Mouse (Mus musculus) intestine, embryonic 16.5 days (tissue): ENCODE measurements around the gene Rsrc1. TPM values are rescaled to one million over a fixed set of nuclear protein-coding genes. Genes with fewer than 3 reads are reported as not detected.

ENCODE experiments used
- ATAC-seq: fragments of 200-750 bp; cut with Nextera tagmentation; 2 replicates; pipeline ENCODE4 v1.8.0; 2017; ENCODE audit warnings: moderate TSS enrichment, moderate library complexity
- H3K27ac ChIP-seq: fragments of 300-500 bp; sonication (generic); 2 replicates; pipeline ENCODE4 v1.5.1; 2014; ENCODE audit warnings: mild to moderate bottlenecking, low read length
- H3K27me3 ChIP-seq: fragments of 300-500 bp; sonication (generic); replicated peaks from 2 replicates; pipeline ENCODE4 v1.6.1; 2014; ENCODE audit warnings: low read length, control low read depth, mixed read lengths; ENCODE audit not compliant: control insufficient read depth, insufficient read depth
- H3K36me3 ChIP-seq: fragments of 300-500 bp; sonication (generic); 2 replicates; pipeline ENCODE4 v1.6.1; 2014; ENCODE audit warnings: low read length, control low read depth; ENCODE audit not compliant: control insufficient read depth, insufficient read depth
- H3K4me1 ChIP-seq: fragments of 300-500 bp; sonication (generic); 2 replicates; pipeline ENCODE4 v1.6.1; 2014; ENCODE audit warnings: low read length, control low read depth, mixed read lengths; ENCODE audit not compliant: control insufficient read depth, insufficient read depth
- H3K4me2 ChIP-seq: fragments of 300-500 bp; sonication (generic); 2 replicates; pipeline ENCODE4 v1.6.1; 2014; ENCODE audit warnings: low read depth, low read length, control low read depth
- H3K4me3 ChIP-seq: fragments of 300-500 bp; sonication (generic); 2 replicates; pipeline ENCODE4 v1.5.1; 2014; ENCODE audit warnings: mild to moderate bottlenecking, low read length
- H3K9ac ChIP-seq: fragments of 300-500 bp; sonication (generic); 2 replicates; pipeline ENCODE4 v1.6.1; 2014; ENCODE audit warnings: low read depth, low read length
- H3K9me3 ChIP-seq: fragments of 300-500 bp; sonication (generic); 2 replicates; pipeline ENCODE4 v1.6.1; 2016; ENCODE audit warnings: low read length, control low read depth; ENCODE audit not compliant: control insufficient read depth
- WGBS: fragments of 180-500 bp; shearing (Covaris S2); extraction: QIAGEN DNeasy Blood & Tissue Kit; methylation state at CpG from one replicate; pipeline ENCODE4 v1.1.7; 2014; 5-methylcytosine and 5-hydroxymethylcytosine counted together
- polyA plus RNA-seq: library from polyadenylated mRNA; unstranded; fragments of >200 nt; fragmentation: Nextera tagmentation; extraction: Ambion mirVana; gene quantifications from 2 replicates; pipeline ENCODE4 v1.2.1, GENCODE M21; 2015

The Rsrc1 gene
- polyA plus RNA-seq, 1 experiment from 2014 or later = 21.1 TPM

- Histone ChIP-seq H3K9ac (no peak overlapping the region), H3K36me3 (no peaks in the 10 kb centered on the region), H3K27ac (no peak overlapping the region), H3K4me1 (no peaks in the 10 kb centered on the region), H3K9me3 (no peaks in the 10 kb centered on the region), H3K4me2 (no peak overlapping the region), H3K27me3 (no peaks in the 10 kb centered on the region), H3K4me3 (no peak overlapping the region)
- no peak for ATAC-seq
- 83% methylated on average over 1 of the region's 2 CpGs for WGBS
Observed at GRCm38 (mm10) chr3:67308725-67309124, 327.5 kb downstream of the Rsrc1 start.

GRCm38 (mm10) chr3:67309644-67310311, 328.6 kb downstream of the Rsrc1 start:
- Histone ChIP-seq H3K4me3 (no peak overlapping the region), H3K4me1 (no peaks in the 10 kb centered on the region), H3K4me2 (no peak overlapping the region), H3K27me3 (no peaks in the 10 kb centered on the region), H3K9ac (no peak overlapping the region), H3K27ac (no peak overlapping the region), H3K36me3 (no peaks in the 10 kb centered on the region), H3K9me3 (no peaks in the 10 kb centered on the region)
- 62% methylated on average over 7 of the region's 7 CpGs for WGBS
- no peak for ATAC-seq

- Histone ChIP-seq H3K4me2 (no peak overlapping the region), H3K36me3 (no peaks in the 10 kb centered on the region), H3K4me3 (no peak overlapping the region), H3K27ac (no peak overlapping the region), H3K9ac (no peak overlapping the region), H3K9me3 (no peaks in the 10 kb centered on the region), H3K27me3 (no peaks in the 10 kb centered on the region), H3K4me1 (no peaks in the 10 kb centered on the region)
- WGBS = 35% methylated on average over 2 of the region's 2 CpGs
- ATAC-seq = no peak
Observed at GRCm38 (mm10) chr3:67311436-67311835, 330.2 kb downstream of the Rsrc1 start.

GRCm38 (mm10) chr3:67322422-67322821, 341.2 kb downstream of the Rsrc1 start:
- Histone ChIP-seq H3K9ac (no peak overlapping the region), H3K9me3 (no peaks in the 10 kb centered on the region), H3K27ac (no peak overlapping the region), H3K4me2 (no peak overlapping the region), H3K4me3 (no peak overlapping the region), H3K4me1 (no peaks in the 10 kb centered on the region), H3K36me3 (no peaks in the 10 kb centered on the region), H3K27me3 (no peaks in the 10 kb centered on the region)
- 75% methylated on average over 4 of the region's 4 CpGs for WGBS
- no peak for ATAC-seq

- Histone ChIP-seq H3K36me3 (no peaks in the 10 kb centered on the region), H3K4me3 (no peak overlapping the region), H3K4me2 (no peak overlapping the region), H3K9me3 (no peaks in the 10 kb centered on the region), H3K4me1 (no peaks in the 10 kb centered on the region), H3K9ac (no peak overlapping the region), H3K27ac (no peak overlapping the region), H3K27me3 (no peaks in the 10 kb centered on the region)
- no peak for ATAC-seq
- WGBS = 50% methylated on average over 3 of the region's 3 CpGs
Observed at GRCm38 (mm10) chr3:67339558-67339957, 358.4 kb downstream of the Rsrc1 start.

GRCm38 (mm10) chr3:67340921-67341320, 359.7 kb downstream of the Rsrc1 start:
- no peak for ATAC-seq
- H3K36me3 ChIP-seq = no peaks in the 10 kb centered on the region
- no peaks in the 10 kb centered on the region for H3K27me3 ChIP-seq
- H3K4me2 ChIP-seq = no peak overlapping the region
- no peaks in the 10 kb centered on the region for H3K9me3 ChIP-seq
- no peak overlapping the region for H3K9ac ChIP-seq
- H3K27ac ChIP-seq = no peak overlapping the region
- 75% methylated on average over 7 of the region's 7 CpGs for WGBS
- no peaks in the 10 kb centered on the region for H3K4me1 ChIP-seq
- no peak overlapping the region for H3K4me3 ChIP-seq

- Histone ChIP-seq H3K9ac (no peak overlapping the region), H3K27ac (no peak overlapping the region), H3K4me3 (no peak overlapping the region), H3K4me2 (no peak overlapping the region), H3K36me3 (no peaks in the 10 kb centered on the region), H3K4me1 (no peaks in the 10 kb centered on the region), H3K9me3 (no peaks in the 10 kb centered on the region), H3K27me3 (no peaks in the 10 kb centered on the region)
- ATAC-seq = no peak
- WGBS = 60% methylated on average over 5 of the region's 5 CpGs
Observed at GRCm38 (mm10) chr3:67343004-67343662, 361.9 kb downstream of the Rsrc1 start.

GRCm38 (mm10) chr3:67344599-67344998, 363.4 kb downstream of the Rsrc1 start:
- Histone ChIP-seq H3K27ac (no peak overlapping the region), H3K9me3 (no peaks in the 10 kb centered on the region), H3K4me3 (no peak overlapping the region), H3K27me3 (no peaks in the 10 kb centered on the region), H3K36me3 (no peaks in the 10 kb centered on the region), H3K9ac (no peak overlapping the region), H3K4me1 (no peaks in the 10 kb centered on the region), H3K4me2 (no peak overlapping the region)
- 13% methylated on average over 2 of the region's 2 CpGs for WGBS
- no peak for ATAC-seq

GRCm38 (mm10) chr3:67346674-67347073, 365.5 kb downstream of the Rsrc1 start:
- H3K27me3 ChIP-seq = no peaks in the 10 kb centered on the region
- no peaks in the 10 kb centered on the region for H3K4me1 ChIP-seq
- H3K27ac ChIP-seq = no peak overlapping the region
- no peak overlapping the region for H3K4me2 ChIP-seq
- no peaks in the 10 kb centered on the region for H3K9me3 ChIP-seq
- no peak for ATAC-seq
- WGBS = 64% methylated on average over 2 of the region's 2 CpGs
- no peak overlapping the region for H3K9ac ChIP-seq
- H3K4me3 ChIP-seq = no peak overlapping the region
- H3K36me3 ChIP-seq = no peaks in the 10 kb centered on the region
